Mouse (Mus musculus): ENCODE data around the gene Vav3. TPM values are rescaled to one million over a fixed set of nuclear protein-coding genes. Genes with fewer than 3 reads are reported as not detected.
"Not testable (repeated sequence)": the region's sequence is repeated elsewhere in the genome, so short reads cannot be mapped to it uniquely, and the experiment has no call there.

Vav3 gene
- polyA plus RNA-seq, 1 experiment from 2014 or later = 3.7 TPM

- Histone ChIP-seq H3K4me2 (no peak overlapping the region), H3K9ac (no peak overlapping the region), H3K4me3 (replicated peaks) (no peak overlapping the region), H3K27me3 (no peaks in the 10 kb centered on the region), H3K36me3 (no peaks in the 10 kb centered on the region), H3K9me3 (replicated peaks) (no peaks in the 10 kb centered on the region), H3K27ac (no peak overlapping the region), H3K4me1 (replicated peaks) (no peaks in the 10 kb centered on the region; the same call in 1 of the 2 replicates)
- 39% methylated on average over 4 of the region's 4 CpGs for WGBS (ENCODE audit: insufficient replicate concordance)
- ATAC-seq (ENCODE audit: low read depth) = no peak
- no peak for DNase-seq
Measured at GRCm38 (mm10) chr3:109446903-109447302, 106.5 kb downstream of the Vav3 start.

DNA sequence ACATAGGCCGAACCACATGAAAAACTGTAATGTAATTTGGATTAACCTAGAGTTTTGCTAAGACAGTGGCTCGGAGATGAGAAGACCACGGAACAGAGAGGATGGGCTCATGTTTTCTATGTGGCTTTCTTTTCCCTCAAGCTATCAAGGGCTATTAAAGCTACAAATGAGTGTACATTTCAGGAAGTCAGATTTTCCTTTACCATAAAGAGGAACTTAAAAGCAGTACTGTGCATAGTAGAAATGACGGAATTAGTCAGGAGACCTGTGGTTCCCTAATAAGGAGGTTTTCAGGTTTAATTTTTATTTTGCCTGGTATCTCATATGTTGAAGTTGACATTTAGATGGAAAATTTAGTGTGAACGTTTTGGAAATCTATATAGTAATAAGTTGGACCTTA, 107.8 kb downstream of the Vav3 start:
- H3K4me3 ChIP-seq (replicated peaks); H3K36me3 ChIP-seq; H3K9me3 ChIP-seq (replicated peaks); H3K27me3 ChIP-seq; H3K4me1 ChIP-seq (replicated peaks); H3K27ac ChIP-seq; DNase-seq; H3K4me2 ChIP-seq; ATAC-seq (ENCODE audit: low read depth); H3K9ac ChIP-seq: not testable (repeated sequence)
- WGBS (ENCODE audit: insufficient replicate concordance) = 42% methylated on average over 5 of the region's 5 CpGs

GRCm38 (mm10) chr3:109451966-109452365, 111.5 kb downstream of the Vav3 start:
- no peak overlapping the region for H3K9ac ChIP-seq
- H3K4me2 ChIP-seq = no peak overlapping the region
- ATAC-seq (ENCODE audit: low read depth) (no peak), DNase-seq (no peak)
- no peaks in the 10 kb centered on the region; the same call in 1 of the 2 replicates for H3K4me1 ChIP-seq (replicated peaks)
- H3K27me3 ChIP-seq = no peaks in the 10 kb centered on the region
- no peak overlapping the region for H3K27ac ChIP-seq
- no peaks in the 10 kb centered on the region for H3K9me3 ChIP-seq (replicated peaks)
- no peaks in the 10 kb centered on the region for H3K36me3 ChIP-seq
- H3K4me3 ChIP-seq (replicated peaks) = no peak overlapping the region
- 13% methylated on average over 2 of the region's 2 CpGs for WGBS (ENCODE audit: insufficient replicate concordance)

- WGBS (ENCODE audit: insufficient replicate concordance) = 7% methylated on average over 1 of the region's 1 CpGs
Measured at GRCm38 (mm10) chr3:109454633-109455032, 114.2 kb downstream of the Vav3 start.

GRCm38 (mm10) chr3:109456340-109456739, 115.9 kb downstream of the Vav3 start:
- Histone ChIP-seq H3K36me3 (no peaks in the 10 kb centered on the region), H3K4me1 (replicated peaks) (no peaks in the 10 kb centered on the region), H3K27ac (no peak overlapping the region), H3K9ac (no peak overlapping the region), H3K4me3 (replicated peaks) (no peak overlapping the region), H3K4me2 (no peak overlapping the region), H3K9me3 (replicated peaks) (no peaks in the 10 kb centered on the region), H3K27me3 (no peaks in the 10 kb centered on the region)
- DNase-seq (no peak), ATAC-seq (ENCODE audit: low read depth) (no peak)
- WGBS (ENCODE audit: insufficient replicate concordance) = 66% methylated on average over 1 of the region's 1 CpGs

More at GRCm38 (mm10) chr3:109454633-109455032, 114.2 kb downstream of the Vav3 start:
- Histone ChIP-seq H3K27ac (no peak overlapping the region), H3K4me3 (replicated peaks) (no peak overlapping the region), H3K4me2 (no peak overlapping the region), H3K9me3 (replicated peaks) (no peaks in the 10 kb centered on the region), H3K27me3 (no peaks in the 10 kb centered on the region), H3K9ac (no peak overlapping the region), H3K36me3 (no peaks in the 10 kb centered on the region), H3K4me1 (replicated peaks) (no peaks in the 10 kb centered on the region)
- ATAC-seq (ENCODE audit: low read depth) = no peak
- DNase-seq = no peak

GRCm38 (mm10) chr3:109463684-109464083, 123.2 kb downstream of the Vav3 start:
- 40% methylated on average over 6 of the region's 6 CpGs for WGBS (ENCODE audit: insufficient replicate concordance)
- H3K36me3 ChIP-seq = no peaks in the 10 kb centered on the region
- H3K9ac ChIP-seq = no peak overlapping the region
- ATAC-seq (ENCODE audit: low read depth) = no peak
- H3K4me3 ChIP-seq (replicated peaks) = no peak overlapping the region
- H3K9me3 ChIP-seq (replicated peaks) = no peaks in the 10 kb centered on the region
- H3K4me2 ChIP-seq = no peak overlapping the region
- no peak for DNase-seq
- H3K27me3 ChIP-seq = no peaks in the 10 kb centered on the region
- peaks cover 10% of the 10 kb centered on the region for H3K4me1 ChIP-seq (replicated peaks)
- H3K27ac ChIP-seq = no peak overlapping the region

GRCm38 (mm10) chr3:109464600-109464999, 124.1 kb downstream of the Vav3 start:
- no peak for DNase-seq
- Histone ChIP-seq H3K27me3 (no peaks in the 10 kb centered on the region), H3K4me3 (replicated peaks) (no peak overlapping the region), H3K27ac (no peak overlapping the region), H3K4me1 (replicated peaks) (peaks cover 10% of the 10 kb centered on the region), H3K9ac (no peak overlapping the region), H3K4me2 (no peak overlapping the region), H3K36me3 (no peaks in the 10 kb centered on the region), H3K9me3 (replicated peaks) (no peaks in the 10 kb centered on the region)
- no peak for ATAC-seq (ENCODE audit: low read depth)
- WGBS (ENCODE audit: insufficient replicate concordance) = 48% methylated on average over 8 of the region's 8 CpGs

DNA sequence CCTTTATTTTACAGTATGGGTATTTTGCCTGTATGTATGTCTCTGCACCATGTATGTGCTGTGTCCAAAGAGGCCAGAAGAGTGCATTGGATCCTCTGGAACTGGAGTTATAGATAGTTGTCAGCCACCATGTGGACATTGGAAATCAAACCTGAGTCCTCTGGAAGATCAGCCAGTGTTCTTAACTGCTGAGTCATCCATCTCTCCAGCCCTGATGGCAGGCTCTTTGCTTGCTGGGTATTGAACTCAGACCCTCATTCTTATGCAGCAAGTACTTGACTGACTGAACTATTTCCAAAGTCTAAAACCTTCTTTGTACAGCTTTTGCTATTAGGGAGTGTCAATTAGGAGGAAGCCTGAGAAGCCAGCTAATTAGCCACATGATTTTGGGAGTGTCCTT, 126.1 kb downstream of the Vav3 start:
- no peak overlapping the region for H3K4me3 ChIP-seq (replicated peaks)
- ATAC-seq (ENCODE audit: low read depth) (no peak), DNase-seq (no peak)
- H3K9me3 ChIP-seq (replicated peaks) = no peaks in the 10 kb centered on the region
- H3K27ac ChIP-seq = no peak overlapping the region
- H3K27me3 ChIP-seq = no peaks in the 10 kb centered on the region
- H3K36me3 ChIP-seq = no peaks in the 10 kb centered on the region
- no peak overlapping the region for H3K9ac ChIP-seq
- no peak overlapping the region for H3K4me2 ChIP-seq
- peaks cover 10% of the 10 kb centered on the region for H3K4me1 ChIP-seq (replicated peaks)

GRCm38 (mm10) chr3:109467288-109467687, 126.8 kb downstream of the Vav3 start:
- Histone ChIP-seq H3K36me3 (no peaks in the 10 kb centered on the region), H3K27me3 (no peaks in the 10 kb centered on the region), H3K9me3 (replicated peaks) (no peaks in the 10 kb centered on the region), H3K27ac (no peak overlapping the region), H3K4me3 (replicated peaks) (no peak overlapping the region), H3K9ac (no peak overlapping the region), H3K4me2 (no peak overlapping the region), H3K4me1 (replicated peaks) (peaks cover 10% of the 10 kb centered on the region)
- ATAC-seq (ENCODE audit: low read depth) (no peak), DNase-seq (no peak)
- 42% methylated on average over 4 of the region's 4 CpGs for WGBS (ENCODE audit: insufficient replicate concordance)

DNA sequence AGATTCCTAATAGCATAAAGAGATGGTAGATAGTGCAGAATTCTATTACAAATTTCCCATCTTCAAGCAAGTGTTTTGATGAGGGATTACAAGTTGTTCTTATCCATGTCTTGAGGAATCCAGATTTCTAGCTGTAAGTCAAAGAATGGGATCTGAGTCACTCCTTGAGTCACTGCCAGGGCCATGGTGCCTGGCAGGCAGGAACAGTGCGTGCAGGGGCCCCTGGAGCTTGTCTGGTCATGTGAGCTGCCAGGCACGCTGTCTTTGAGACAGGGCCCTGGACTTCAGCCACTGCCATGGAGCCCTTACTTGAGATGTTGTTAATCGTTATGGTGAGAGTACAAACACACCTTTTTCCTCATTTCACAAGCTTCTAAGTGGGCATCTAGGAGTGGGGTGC, 129.0 kb downstream of the Vav3 start:
- DNase-seq (no peak), ATAC-seq (ENCODE audit: low read depth) (no peak)
- no peak overlapping the region for H3K9ac ChIP-seq
- H3K9me3 ChIP-seq (replicated peaks) = no peaks in the 10 kb centered on the region
- H3K36me3 ChIP-seq = no peaks in the 10 kb centered on the region
- H3K27ac ChIP-seq = no peak overlapping the region
- no peaks in the 10 kb centered on the region for H3K27me3 ChIP-seq
- no peak overlapping the region for H3K4me2 ChIP-seq
- no peak overlapping the region for H3K4me3 ChIP-seq (replicated peaks)
- H3K4me1 ChIP-seq (replicated peaks) = peaks cover 10% of the 10 kb centered on the region
- WGBS (ENCODE audit: insufficient replicate concordance) = 47% methylated on average over 3 of the region's 3 CpGs

- ATAC-seq (ENCODE audit: low read depth) = no peak
Measured at GRCm38 (mm10) chr3:109470651-109471255, 130.3 kb downstream of the Vav3 start.

GRCm38 (mm10) chr3:109476521-109476920, 136.1 kb downstream of the Vav3 start:
- Histone ChIP-seq H3K36me3 (no peaks in the 10 kb centered on the region), H3K27me3 (no peaks in the 10 kb centered on the region), H3K4me1 (replicated peaks) (no peaks in the 10 kb centered on the region), H3K9ac (no peak overlapping the region), H3K27ac (no peak overlapping the region), H3K4me2 (no peak overlapping the region), H3K9me3 (replicated peaks) (no peaks in the 10 kb centered on the region), H3K4me3 (replicated peaks) (no peak overlapping the region)
- 70% methylated on average over 8 of the region's 8 CpGs for WGBS (ENCODE audit: insufficient replicate concordance)
- ATAC-seq (ENCODE audit: low read depth) (no peak), DNase-seq (no peak)

More at GRCm38 (mm10) chr3:109470651-109471255, 130.3 kb downstream of the Vav3 start:
- no peak for DNase-seq
- Histone ChIP-seq H3K4me3 (replicated peaks) (no peak overlapping the region), H3K4me2 (no peak overlapping the region), H3K27me3 (no peaks in the 10 kb centered on the region), H3K36me3 (no peaks in the 10 kb centered on the region), H3K27ac (no peak overlapping the region), H3K9ac (no peak overlapping the region), H3K4me1 (replicated peaks) (peaks cover 10% of the 10 kb centered on the region), H3K9me3 (replicated peaks) (no peaks in the 10 kb centered on the region)
- WGBS (ENCODE audit: insufficient replicate concordance) = 39% methylated on average over 1 of the region's 1 CpGs

All from liver, embryonic 13.5 days (tissue).